Mouse (Mus musculus): Measurements from ENCODE around the gene Tm7sf2.

Gene Tm7sf2

DNA sequence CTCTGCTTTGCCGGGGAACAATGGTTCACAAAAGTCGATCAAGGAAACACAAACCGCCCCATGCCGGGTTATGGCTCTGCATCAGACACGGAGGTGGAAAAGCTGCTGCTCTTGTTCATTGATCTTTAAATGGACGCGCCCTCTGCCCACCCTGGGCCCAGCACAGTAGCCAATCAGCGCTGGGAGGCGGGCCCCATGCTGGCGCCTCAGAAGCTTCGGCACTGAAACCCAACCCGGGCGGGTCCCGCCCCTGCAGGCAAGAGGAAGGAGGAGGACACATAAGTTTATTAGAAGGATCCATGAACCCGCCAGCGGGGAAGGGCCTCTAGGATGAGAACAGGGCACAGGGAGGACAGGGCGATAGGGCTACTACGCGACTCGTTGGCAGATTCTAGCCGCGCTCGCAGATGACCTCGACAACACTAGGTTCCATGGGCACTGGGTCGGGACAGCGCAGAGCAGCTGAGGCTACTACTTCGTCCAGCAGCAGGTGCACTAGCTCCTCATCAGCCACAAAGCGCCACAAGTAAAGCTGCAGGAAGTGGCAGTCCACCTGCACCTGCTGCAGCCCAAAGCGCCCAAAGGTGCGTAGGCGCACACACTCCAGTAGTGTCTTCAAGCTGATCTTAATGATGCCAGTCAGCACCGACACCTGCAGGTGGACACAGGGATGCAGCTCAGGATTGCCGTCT lies at the start of gene Tm7sf2:
Tm7sf2 (minus strand) TSS at position 650 of the 692 bp plus-strand sequence.
- peak; percentile 93 to 95 for DNase-seq

- no peak for DNase-seq
These were observed 49.3 kb upstream of the Tm7sf2 start for GRCm38 (mm10) chr19:6117346-6117985.

GRCm38 (mm10) chr19:6116113-6116850 lies 48.1 kb upstream of the Tm7sf2 start:
- DNase-seq = no peak

DNA sequence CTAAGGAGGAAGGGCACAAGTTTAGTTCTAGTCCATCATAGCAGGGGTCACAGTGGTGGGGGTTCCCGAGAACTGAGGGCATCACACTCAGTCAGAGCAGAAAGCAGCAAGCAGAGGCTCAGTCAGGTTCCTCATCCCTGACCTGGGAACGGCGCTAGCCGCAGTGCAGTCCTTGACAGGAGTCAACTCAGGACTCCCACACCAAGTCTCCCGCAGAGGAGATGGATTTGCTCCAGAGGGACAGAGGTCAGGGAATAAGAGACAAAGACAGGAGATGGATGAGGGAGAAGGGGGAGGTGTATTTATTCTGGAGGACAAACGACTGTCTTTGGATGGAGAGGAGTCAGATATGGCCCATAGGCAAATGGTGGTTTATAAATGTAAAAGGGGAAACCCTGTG lies 44.9 kb upstream of the Tm7sf2 start:
- DNase-seq = no peak

- DNase-seq = no peak
These were observed 37.4 kb upstream of the Tm7sf2 start, which contains the start of gene Naaladl1 for GRCm38 (mm10) chr19:6105586-6105985. Gene Naaladl1 (plus strand): TSS chr19:6105782.

DNA sequence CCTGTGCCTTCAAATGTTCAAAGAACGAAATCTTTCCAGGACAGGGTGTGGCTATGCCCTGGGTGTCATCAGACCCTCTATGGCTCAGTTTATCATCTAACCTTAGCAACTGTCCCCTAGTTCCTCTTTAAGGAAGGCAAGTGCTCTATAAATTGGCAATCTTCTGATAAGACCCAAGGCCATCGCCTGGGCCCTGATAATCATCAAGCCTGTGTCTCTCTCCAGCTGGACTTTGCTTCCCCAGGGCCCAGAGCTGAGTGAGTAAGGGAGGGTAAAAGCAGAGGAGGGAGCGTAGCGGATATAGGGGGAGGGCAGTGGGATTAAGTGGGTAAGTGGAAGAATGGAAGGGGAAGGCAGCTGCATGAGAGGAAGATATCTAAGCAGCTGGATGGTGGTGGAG lies 36.3 kb upstream of the Tm7sf2 start:
- DNase-seq = no peak

- no peak for DNase-seq
These were observed 34.1 kb upstream of the Tm7sf2 start for GRCm38 (mm10) chr19:6102169-6102853.

GRCm38 (mm10) chr19:6101186-6101585 lies 33.0 kb upstream of the Tm7sf2 start:
- no peak for DNase-seq

- no peak for DNase-seq
These were observed 29.7 kb upstream of the Tm7sf2 start for GRCm38 (mm10) chr19:6097847-6098246.

DNA sequence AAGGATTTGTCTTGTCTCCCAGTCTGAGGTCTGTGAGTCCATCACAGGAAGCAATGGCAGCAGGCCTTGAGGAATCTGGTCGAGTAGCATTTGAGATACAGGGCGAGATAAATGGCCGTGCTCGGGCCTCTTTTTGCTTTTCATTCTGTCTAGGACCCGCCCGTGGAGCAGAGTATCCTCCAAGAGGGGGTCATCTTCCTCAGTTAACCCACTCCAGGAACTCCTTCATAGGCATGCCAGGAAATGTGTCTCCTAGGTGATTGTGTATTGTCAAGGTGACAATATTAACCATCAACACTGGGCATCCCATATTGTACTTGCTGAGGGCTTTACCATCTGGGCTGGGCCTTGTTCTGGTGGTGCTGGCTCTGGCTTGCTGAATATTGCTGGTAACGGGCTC lies 25.9 kb upstream of the Tm7sf2 start, which contains the start of gene AC131692.1:
AC131692.1 (plus strand) TSS at position 301 of the 400 bp plus-strand sequence.
- no peak for DNase-seq

GRCm38 (mm10) chr19:6088841-6089240 lies 20.7 kb upstream of the Tm7sf2 start:
- no peak for DNase-seq

DNA sequence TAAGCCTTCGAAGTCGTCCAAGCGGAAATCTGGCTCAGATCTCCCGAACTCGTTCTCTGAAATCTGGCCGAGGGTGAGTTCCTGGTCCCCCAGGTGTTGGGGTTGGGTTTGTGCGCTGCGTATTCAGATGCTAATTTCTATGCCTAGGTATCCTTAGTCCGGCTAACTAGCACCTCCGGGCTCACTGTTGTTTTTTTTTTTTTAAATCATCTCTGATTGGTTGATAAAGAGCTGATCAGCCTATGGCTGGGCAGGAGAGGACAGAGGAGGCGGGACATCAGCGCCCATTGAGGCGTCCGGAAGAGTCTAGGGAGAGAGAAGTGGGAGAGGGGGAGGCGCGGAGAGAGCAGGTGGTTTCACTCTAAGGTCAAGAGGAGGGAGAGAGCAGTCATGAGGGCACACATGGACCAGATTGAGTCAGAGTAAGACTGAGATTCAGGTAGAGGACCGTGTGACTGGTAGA lies 17.3 kb upstream of the Tm7sf2 start:
- DNase-seq = peak; percentile 47 to 54

GRCm38 (mm10) chr19:6084478-6085248 lies 16.5 kb upstream of the Tm7sf2 start, which contains the start of the genes Zfpl1 and Cdca5:
Gene Zfpl1 (minus strand): TSS chr19:6084956.
Gene Cdca5 (plus strand): TSS chr19:6084983.
- peak; percentile 96 to 97 for DNase-seq

- no peak for DNase-seq
These were observed 14.0 kb upstream of the Tm7sf2 start, which contains the start of gene Gm28374 for GRCm38 (mm10) chr19:6082156-6082555. Gene Gm28374 (minus strand): TSS chr19:6082256.

- no peak for DNase-seq
These were observed 11.9 kb upstream of the Tm7sf2 start, which contains the start of gene Tmem262 for GRCm38 (mm10) chr19:6079983-6080480. Gene Tmem262 (plus strand): TSS chr19:6080033.

GRCm38 (mm10) chr19:6076564-6077393 lies 8.6 kb upstream of the Tm7sf2 start, which contains the start of gene Vps51:
Gene Vps51 (minus strand): TSS chr19:6077231.
- peak; percentile 88 to 90 for DNase-seq

DNA sequence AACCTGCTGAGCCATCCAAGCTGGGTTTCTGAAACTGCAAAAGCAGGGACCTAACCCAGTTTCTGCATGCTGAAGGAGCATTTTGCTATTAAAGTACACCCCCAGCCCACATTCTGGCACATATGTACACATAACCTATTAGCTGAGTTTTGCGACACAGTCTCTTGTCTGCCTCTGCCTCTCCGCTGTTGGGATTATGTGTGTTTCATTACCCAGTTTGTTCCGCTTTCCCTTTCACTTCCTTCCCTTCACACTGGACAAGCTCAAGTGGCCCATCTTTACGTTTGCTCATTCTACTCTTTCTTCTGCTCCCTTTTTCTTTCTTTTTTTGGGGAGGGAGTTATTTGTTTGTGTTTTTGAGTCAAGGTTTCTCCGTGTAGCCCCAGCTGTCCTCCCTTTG lies 5.7 kb upstream of the Tm7sf2 start:
- DNase-seq = no peak

DNA sequence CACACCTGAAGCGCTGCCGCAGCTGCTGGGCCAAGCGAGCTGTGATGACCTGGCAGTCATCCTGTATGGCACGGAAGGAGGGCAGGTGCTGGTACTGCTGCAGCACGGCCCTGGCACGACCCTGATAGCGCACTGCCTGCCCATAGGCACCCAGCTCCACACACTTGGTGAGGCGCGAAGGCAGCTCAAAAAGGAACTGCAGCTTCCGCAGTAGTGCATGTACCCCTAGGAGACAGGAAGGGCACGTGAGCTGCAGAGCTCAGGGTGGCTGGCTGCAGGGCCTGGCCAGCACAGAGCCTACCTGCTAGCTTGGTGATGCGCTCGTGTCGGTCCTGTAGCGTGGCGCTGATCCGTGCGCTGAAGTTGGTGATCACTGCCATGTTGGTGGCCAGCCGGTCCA lies 3.1 kb upstream of the Tm7sf2 start:
- no peak for DNase-seq

DNA sequence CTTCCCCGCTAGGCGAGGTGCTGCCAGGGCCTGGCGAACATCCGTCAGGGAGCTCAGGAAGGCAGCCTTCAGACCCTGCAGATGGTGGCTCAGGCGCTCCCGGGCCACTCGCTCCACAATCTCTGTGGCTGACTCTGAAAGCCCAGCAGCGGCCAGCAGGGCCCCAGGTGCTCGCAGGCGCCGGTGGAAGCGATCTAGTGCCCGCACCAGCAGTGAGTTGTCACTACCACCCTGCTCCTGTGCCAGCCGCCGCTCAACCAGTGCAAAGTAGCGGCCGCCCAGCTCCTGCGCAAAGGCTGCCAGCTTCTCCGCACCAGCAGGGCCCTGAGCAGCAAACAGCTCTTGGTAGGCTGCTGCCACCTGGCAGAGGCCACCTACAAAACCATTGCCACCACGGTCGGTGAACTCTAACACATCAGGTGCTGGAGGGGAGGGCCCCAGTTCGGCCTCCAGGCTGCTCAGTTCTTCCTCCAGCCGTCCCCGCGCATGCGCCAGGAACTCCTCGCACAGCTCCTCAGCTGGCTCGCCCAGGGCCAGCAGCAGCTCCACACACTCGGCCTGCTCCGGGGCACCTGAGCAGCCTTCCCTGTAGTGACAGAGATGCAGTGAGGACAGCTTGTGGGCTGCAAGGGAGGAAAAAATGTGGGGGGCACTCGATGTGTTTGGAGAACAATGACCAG lies 2.5 kb upstream of the Tm7sf2 start:
- no peak for DNase-seq

DNA sequence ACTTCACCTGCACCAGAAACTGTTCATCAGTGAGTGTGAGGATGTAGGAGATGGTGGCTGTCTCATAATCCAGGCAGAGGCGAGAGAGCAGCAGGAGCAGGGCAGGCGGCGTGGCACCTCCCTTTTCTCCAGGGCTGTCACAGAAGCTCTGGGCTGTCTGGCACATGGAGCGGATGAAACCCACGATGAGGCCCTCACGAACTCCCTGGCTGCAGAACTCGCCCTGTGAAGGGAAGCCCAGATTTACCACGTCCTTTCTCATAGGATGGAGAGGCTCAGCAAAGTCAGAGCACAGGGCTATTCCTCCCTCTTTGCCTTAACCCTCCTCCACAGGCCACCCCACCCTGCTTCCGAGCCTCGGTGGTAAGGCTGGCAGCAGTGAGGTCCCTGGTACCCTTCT lies 1.7 kb upstream of the Tm7sf2 start:
- no peak for DNase-seq

Data from lung, adult 18-20 months (tissue).